Comparison of ENCODE assay signal across 14 mouse cellular contexts in genomic region chr10:45084471-45084870, GRCm38 (mm10). TPM values are rescaled to one million over a fixed set of nuclear protein-coding genes. Genes with fewer than 3 reads are reported as not detected.
DNase-seq lines count a peak whose midpoint lies in the region; ATAC-seq and TF ChIP-seq lines count a peak whose summit lies in the region.
"Had no signal": no experiment of that assay in that cellular context is flagged by ENCODE, and none has a peak within 500 bp of the region (broad histone marks: within the 10 kb centered on the region; RNA-seq: fewer than 3 reads in every experiment).

No protein-coding gene starts in this region.

- DNase-seq in forebrain, postnatal 0 days, result no peak
- no peak for DNase-seq in midbrain, embryonic 10.5 days (ENCODE audit: low spot score)
- DNase-seq in forebrain, embryonic 14.5 days (ENCODE audit: low spot score), result peak; percentile 35
- DNase-seq in layer of hippocampus, adult 11-12 months (ENCODE audit: low spot score), result no peak
- DNase-seq: adrenal gland, postnatal 25 days; kidney, postnatal 4 days; lung, adult 18-20 months had no signal

- peaks cover 13% of the 10 kb centered on the region for H3K4me1 ChIP-seq in forebrain, embryonic 13.5 days
- H3K4me1 ChIP-seq in forebrain, postnatal 0 days (ENCODE audit: insufficient read depth), result peaks cover 5% of the 10 kb centered on the region; the same call in 1 of the 2 replicates
- peaks cover 16% of the 10 kb centered on the region for H3K4me1 ChIP-seq in midbrain, embryonic 10.5 days
- peaks cover 12% of the 10 kb centered on the region for H3K4me1 ChIP-seq in midbrain, embryonic 15.5 days
- H3K4me1 ChIP-seq in forebrain, embryonic 14.5 days (ENCODE audit: control insufficient read depth, insufficient read depth, low read length), result no peaks in the 10 kb centered on the region

- H3K4me3 ChIP-seq in forebrain, embryonic 13.5 days, result no peak overlapping the region
- H3K4me3 ChIP-seq in forebrain, postnatal 0 days (ENCODE audit: low read depth, low read length), result no peak overlapping the region
- H3K4me3 ChIP-seq in midbrain, embryonic 10.5 days, result no peak overlapping the region
- H3K4me3 ChIP-seq in midbrain, embryonic 15.5 days, result no peak overlapping the region
- no peak overlapping the region for H3K4me3 ChIP-seq in forebrain, embryonic 14.5 days (ENCODE audit: low read depth, low read length)
- no peak overlapping the region for H3K4me3 ChIP-seq in myocyte
- H3K4me3 ChIP-seq: intestine, embryonic 15.5 days; limb, embryonic 15.5 days had no signal

- H3K36me3 ChIP-seq in forebrain, embryonic 13.5 days (ENCODE audit: poor library complexity, severe bottlenecking), result peaks cover 6% of the 10 kb centered on the region; the same call in 1 of the 2 replicates
- H3K36me3 ChIP-seq in forebrain, postnatal 0 days (ENCODE audit: insufficient read depth), result peaks cover 10% of the 10 kb centered on the region; the same call in 1 of the 2 replicates
- peaks cover 45% of the 10 kb centered on the region for H3K36me3 ChIP-seq in midbrain, embryonic 10.5 days
- H3K36me3 ChIP-seq in midbrain, embryonic 15.5 days (replicated peaks), result no peaks in the 10 kb centered on the region
- H3K36me3 ChIP-seq in forebrain, embryonic 14.5 days (ENCODE audit: control insufficient read depth, insufficient read depth, low read length), result peaks cover 4% of the 10 kb centered on the region; the same call in 1 of the 2 replicates
- H3K36me3 ChIP-seq in myocyte (ENCODE audit: control insufficient read depth, insufficient read depth), result peaks cover 3% of the 10 kb centered on the region
- H3K36me3 ChIP-seq: intestine, embryonic 15.5 days had no signal

- H3K79me2 ChIP-seq in myocyte (ENCODE audit: control insufficient read depth, insufficient read depth), result peaks cover 100% of the 10 kb centered on the region

- no peak for TF ChIP-seq POLR2A in myocyte (IDR thresholded peaks at IDR 0.05; ENCODE audit: insufficient read length, low read depth)

- no peak overlapping the region for H3K27ac ChIP-seq in forebrain, embryonic 13.5 days
- H3K27ac ChIP-seq in forebrain, postnatal 0 days (ENCODE audit: low read depth, low read length), result no peak overlapping the region
- H3K27ac ChIP-seq in midbrain, embryonic 10.5 days (replicated peaks), result peak overlapping the region; percentile 52
- H3K27ac ChIP-seq in midbrain, embryonic 15.5 days, result no peak overlapping the region
- H3K27ac ChIP-seq in forebrain, embryonic 14.5 days (ENCODE audit: low read depth, low read length), result no peak overlapping the region
- H3K27ac ChIP-seq: intestine, embryonic 15.5 days; limb, embryonic 15.5 days had no signal

- no peak for ATAC-seq in forebrain, embryonic 13.5 days
- no peak for ATAC-seq in forebrain, postnatal 0 days
- ATAC-seq in midbrain, embryonic 15.5 days (replicated peaks), result no peak
- no peak for ATAC-seq in forebrain, embryonic 14.5 days
- ATAC-seq in megakaryocyte-erythroid progenitor cell, adult 5-6 weeks (replicated peaks; ENCODE audit: low FRiP score, low TSS enrichment, poor library complexity, severe bottlenecking), result no peak
- ATAC-seq: intestine, embryonic 15.5 days had no signal

- peak overlapping the region; percentile 30; the same call in 1 of the 2 replicates for H3K9ac ChIP-seq in forebrain, embryonic 13.5 days
- H3K9ac ChIP-seq in forebrain, postnatal 0 days, result no peak overlapping the region
- H3K9ac ChIP-seq in midbrain, embryonic 15.5 days, result no peak overlapping the region
- no peak overlapping the region for H3K9ac ChIP-seq in forebrain, embryonic 14.5 days (ENCODE audit: low read length)
- H3K9ac ChIP-seq: intestine, embryonic 15.5 days; limb, embryonic 15.5 days had no signal

- no peaks in the 10 kb centered on the region for H3K27me3 ChIP-seq in forebrain, embryonic 13.5 days
- no peaks in the 10 kb centered on the region for H3K27me3 ChIP-seq in forebrain, postnatal 0 days (ENCODE audit: insufficient read depth, low read length)
- H3K27me3 ChIP-seq in midbrain, embryonic 10.5 days (ENCODE audit: low read depth, poor library complexity, severe bottlenecking), result no peaks in the 10 kb centered on the region
- no peaks in the 10 kb centered on the region for H3K27me3 ChIP-seq in midbrain, embryonic 15.5 days (replicated peaks)
- no peaks in the 10 kb centered on the region for H3K27me3 ChIP-seq in forebrain, embryonic 14.5 days (replicated peaks; ENCODE audit: control insufficient read depth, insufficient read depth, low read length)
- no peaks in the 10 kb centered on the region for H3K27me3 ChIP-seq in myocyte (ENCODE audit: control insufficient read depth, insufficient read depth, insufficient read length)
- H3K27me3 ChIP-seq: intestine, embryonic 15.5 days; limb, embryonic 15.5 days; megakaryocyte, embryonic 14.5 days had no signal

- no peak overlapping the region for H3ac ChIP-seq in myocyte (ENCODE audit: control insufficient read depth, insufficient read length)

- 17% methylated on average over 3 of the region's 3 CpGs for WGBS in forebrain, embryonic 13.5 days
- WGBS in forebrain, postnatal 0 days, result 14% methylated on average over 3 of the region's 3 CpGs
- WGBS in midbrain, embryonic 10.5 days, result 37% methylated on average over 3 of the region's 3 CpGs
- 36% methylated on average over 3 of the region's 3 CpGs for WGBS in midbrain, embryonic 15.5 days
- WGBS in forebrain, embryonic 14.5 days, result 22% methylated on average over 3 of the region's 3 CpGs

- TF ChIP-seq CTCF in forebrain, postnatal 0 days (IDR thresholded peaks at IDR 0.05; ENCODE audit: low read depth), result no peak

- H3K4me2 ChIP-seq in forebrain, embryonic 13.5 days, result no peak overlapping the region
- no peak overlapping the region for H3K4me2 ChIP-seq in forebrain, postnatal 0 days (ENCODE audit: low read depth)
- H3K4me2 ChIP-seq in midbrain, embryonic 15.5 days, result no peak overlapping the region
- no peak overlapping the region for H3K4me2 ChIP-seq in forebrain, embryonic 14.5 days (ENCODE audit: low read length)
- peak overlapping the region; percentile 42 for H3K4me2 ChIP-seq in myocyte (ENCODE audit: low read depth)
- H3K4me2 ChIP-seq: intestine, embryonic 15.5 days; limb, embryonic 15.5 days had no signal

- H3K9me3 ChIP-seq in forebrain, embryonic 13.5 days (replicated peaks), result no peaks in the 10 kb centered on the region
- H3K9me3 ChIP-seq in forebrain, postnatal 0 days (ENCODE audit: low read length), result no peaks in the 10 kb centered on the region
- no peaks in the 10 kb centered on the region for H3K9me3 ChIP-seq in midbrain, embryonic 10.5 days (replicated peaks)
- H3K9me3 ChIP-seq in midbrain, embryonic 15.5 days, result no peaks in the 10 kb centered on the region
- H3K9me3 ChIP-seq in forebrain, embryonic 14.5 days (replicated peaks; ENCODE audit: control insufficient read depth, low read length), result no peaks in the 10 kb centered on the region
- H3K9me3 ChIP-seq: intestine, embryonic 15.5 days; limb, embryonic 15.5 days; megakaryocyte, embryonic 14.5 days had no signal

TF ChIP-seq in myocyte, 11 proteins besides CTCF, POLR2A, EP300 and RAD21:
- TF ChIP-seq E2F4 (IDR thresholded peaks at IDR 0.05; ENCODE audit: insufficient read depth) (no peak), POLR2AphosphoS2 (IDR thresholded peaks at IDR 0.05; ENCODE audit: insufficient read length, low read depth) (no peak), REST (IDR thresholded peaks at IDR 0.05; ENCODE audit: insufficient read depth, insufficient read length) (no peak), TCF12 (IDR thresholded peaks at IDR 0.05; ENCODE audit: insufficient read depth, poor library complexity, severe bottlenecking) (no peak), USF1 (IDR thresholded peaks at IDR 0.05; ENCODE audit: low read depth) (no peak), SRF (IDR thresholded peaks at IDR 0.05; ENCODE audit: control insufficient read depth, insufficient read length, low read depth) (no peak), MYOG (IDR thresholded peaks at IDR 0.05; ENCODE audit: control insufficient read depth in 1 of 3, insufficient read depth in 1 of 3, insufficient read length in 2 of 3, low read depth in 2 of 3) (no peak), CEBPB (IDR thresholded peaks at IDR 0.05; ENCODE audit: insufficient read depth, poor library complexity, severe bottlenecking) (no peak)
TF ChIP-seq in myocyte: peak in this region for 0.

RNA-seq across cellular contexts. Expression of gene Prep, which starts 17.5 kb away (rescaled TPM):
- 18.3 and 20.3 TPM in 2 replicates for polyA plus RNA-seq in forebrain, embryonic 13.5 days (2015; fragmentation: Nextera tagmentation; extraction: Ambion mirVana)
- 16.9 and 18.1 TPM in 2 replicates for total RNA-seq in forebrain, postnatal 0 days (2014; rRNA removed)
- polyA plus RNA-seq in forebrain, postnatal 0 days (2015; fragmentation: Nextera tagmentation; extraction: Ambion mirVana), result 16.6 and 19.0 TPM in 2 replicates
- polyA plus RNA-seq in midbrain, embryonic 10.5 days (2016; fragmentation: Nextera tagmentation; extraction: Ambion mirVana), result 34.3 and 36.6 TPM in 2 replicates
- 24.7 and 25.4 TPM in 2 replicates for polyA plus RNA-seq in midbrain, embryonic 15.5 days (2015; fragmentation: Nextera tagmentation; extraction: Ambion mirVana)
- polyA plus RNA-seq in forebrain, embryonic 14.5 days (2014; fragmentation: Nextera tagmentation; extraction: Ambion mirVana), result 14.2 and 16.7 TPM in 2 replicates
- polyA plus RNA-seq in myocyte (2012; fragmentation: generic; extraction: Trizol), result 35.6 TPM
- 9.0 and 15.4 TPM in 2 replicates for total RNA-seq in megakaryocyte-erythroid progenitor cell, adult 5-6 weeks (2014; fragmentation: Nextera tagmentation)
- 11.8 and 13.6 TPM in 2 replicates for total RNA-seq in megakaryocyte-erythroid progenitor cell, adult 5-6 weeks (2017)
